Mouse (Mus musculus) embryo, embryonic 10 days (tissue): ENCODE data around the gene Dpysl4.
A peak's percentile ranks its signal among the peaks of the same experiment; 100 is the strongest.

Source experiments
- DNase-seq: peaks from one replicate; pipeline ENCODE4 v3.0.0-alpha.2; 2015; ENCODE audit warnings: low spot score

Gene Dpysl4

GRCm38 (mm10) chr7:139085629-139086194 is at the start of gene Dpysl4:
Gene Dpysl4 (plus strand): TSS chr7:139086001.
- DNase-seq: peak; percentile 91

GRCm38 (mm10) chr7:139063406-139063805 is 22.4 kb upstream of the Dpysl4 start:
- DNase-seq: peak; percentile 57

- peak; percentile 83 for DNase-seq
Observed at GRCm38 (mm10) chr7:139068182-139068623, 17.6 kb upstream of the Dpysl4 start.

GRCm38 (mm10) chr7:139074189-139074588 is 11.6 kb upstream of the Dpysl4 start:
- DNase-seq: peak; percentile 31

GRCm38 (mm10) chr7:139075054-139075794 is 10.6 kb upstream of the Dpysl4 start:
- peak; percentile 61 for DNase-seq

- peak; percentile 23 for DNase-seq
Observed at GRCm38 (mm10) chr7:139077283-139077682, 8.5 kb upstream of the Dpysl4 start.

GRCm38 (mm10) chr7:139078181-139078580 is 7.6 kb upstream of the Dpysl4 start:
- DNase-seq: no peak

- no peak for DNase-seq
Observed at GRCm38 (mm10) chr7:139079141-139079540, 6.7 kb upstream of the Dpysl4 start.

- peak; percentile 25 for DNase-seq
Observed at GRCm38 (mm10) chr7:139080714-139081113, 5.1 kb upstream of the Dpysl4 start.

GRCm38 (mm10) chr7:139081158-139081557 is 4.6 kb upstream of the Dpysl4 start:
- DNase-seq: no peak

GRCm38 (mm10) chr7:139082281-139082680 is 3.5 kb upstream of the Dpysl4 start:
- DNase-seq: no peak

- no peak for DNase-seq
Observed at GRCm38 (mm10) chr7:139084316-139084715, 1.5 kb upstream of the Dpysl4 start.

- peak; percentile 43 for DNase-seq
Observed at GRCm38 (mm10) chr7:139086195-139087158, 676 bp downstream of the Dpysl4 start.

- DNase-seq: no peak
Observed at GRCm38 (mm10) chr7:139087801-139088200, 2.0 kb downstream of the Dpysl4 start.

GRCm38 (mm10) chr7:139089892-139090874 is 4.4 kb downstream of the Dpysl4 start:
- DNase-seq: no peak

GRCm38 (mm10) chr7:139091681-139092080 is 5.9 kb downstream of the Dpysl4 start:
- no peak for DNase-seq

GRCm38 (mm10) chr7:139092676-139093075 is 6.9 kb downstream of the Dpysl4 start:
- DNase-seq: no peak

- DNase-seq: no peak
Observed at GRCm38 (mm10) chr7:139093124-139093523, 7.3 kb downstream of the Dpysl4 start.

- DNase-seq: no peak
Observed at GRCm38 (mm10) chr7:139093781-139094180, 8.0 kb downstream of the Dpysl4 start.

- no peak for DNase-seq
Observed at GRCm38 (mm10) chr7:139094761-139095160, 9.0 kb downstream of the Dpysl4 start.

- DNase-seq: no peak
Observed at GRCm38 (mm10) chr7:139095282-139095681, 9.5 kb downstream of the Dpysl4 start.
